Mouse (Mus musculus) kidney, adult 2 months (tissue): Measurements from ENCODE around the gene Trim69.

ENCODE experiments used
- CTCF ChIP-seq: fragments of 200-500 bp; conservative IDR thresholded peaks from 2 replicates; pipeline ENCODE4 v1.5.1; 2011; ENCODE audit warnings: low read depth, mild to moderate bottlenecking, control low read depth, low read length, moderate library complexity, mixed read lengths; ENCODE audit not compliant: insufficient read depth, insufficient read length
- POLR2A ChIP-seq: fragments of 200-500 bp; IDR thresholded peaks from one replicate; pipeline ENCODE4 v1.6.1; 2011; ENCODE audit warnings: low read depth, low read length, control low read depth

DNA sequence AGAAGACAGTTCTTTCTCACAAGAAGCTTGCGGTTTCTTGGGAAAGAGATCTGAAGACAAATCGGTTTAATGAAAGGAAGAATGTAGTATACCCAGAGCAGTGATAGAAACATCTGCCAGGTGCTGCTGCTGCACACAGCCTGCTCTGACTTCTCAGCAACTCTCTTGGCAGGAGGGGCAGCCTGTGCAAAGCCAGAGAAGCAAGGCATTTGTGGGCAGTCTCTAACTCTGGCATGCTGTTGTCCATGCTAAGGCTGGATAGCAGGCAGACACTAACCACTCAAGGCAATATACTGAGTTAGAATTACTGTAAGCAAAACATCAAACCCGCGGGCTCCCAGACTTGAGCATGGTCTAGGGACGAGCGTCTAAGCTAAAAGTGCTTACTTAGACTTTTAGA lies 833 bp upstream of the Trim69 start:
- TF ChIP-seq POLR2A (no peak), CTCF (no peak)
